8 mouse cellular contexts compared by ENCODE assay signal in the genomic region with DNA sequence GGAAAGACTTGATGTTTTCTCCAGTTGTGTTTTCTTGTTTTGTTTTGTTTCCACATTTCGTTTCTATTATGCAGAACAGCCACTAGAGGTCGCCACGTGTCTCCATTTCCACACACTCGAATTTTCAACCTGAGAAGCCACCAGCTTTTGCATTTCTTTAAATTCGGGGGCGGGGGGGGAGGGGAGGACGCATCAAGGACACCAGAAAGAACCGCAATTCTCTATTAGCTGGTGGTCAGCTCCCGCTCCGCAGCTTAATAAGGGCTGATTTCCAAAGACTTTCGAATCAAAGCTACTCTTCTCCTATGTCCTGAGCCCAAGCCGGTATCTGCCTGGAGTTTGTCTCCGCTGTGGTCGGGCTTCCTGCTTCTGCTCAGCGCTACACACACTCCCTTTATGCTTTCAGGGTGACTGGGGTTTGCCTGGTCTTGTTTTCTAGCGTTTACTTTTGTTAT. TPM values are rescaled to one million over a fixed set of nuclear protein-coding genes. Genes with fewer than 3 reads are reported as not detected.
DNase-seq lines count a peak whose midpoint lies in the region; ATAC-seq and TF ChIP-seq lines count a peak whose summit lies in the region.

No protein-coding gene starts in this region.

- no peaks in the 10 kb centered on the region for H3K4me1 ChIP-seq in kidney, adult 2 months (ENCODE audit: control insufficient read depth, insufficient read depth, low read length)
- H3K4me1 ChIP-seq in limb, embryonic 15.5 days: 0 out of 2 replicates have a peak, but pooled peaks cover 7% of the 10 kb centered on the region
- H3K4me1 ChIP-seq in midbrain, embryonic 15.5 days: peaks cover 7% of the 10 kb centered on the region
- no peaks in the 10 kb centered on the region for H3K4me1 ChIP-seq in spleen, adult 2 months (ENCODE audit: control insufficient read depth, insufficient read depth, insufficient read length)

- no peak for TF ChIP-seq POLR2A in kidney, adult 2 months (IDR thresholded peaks at IDR 0.05; ENCODE audit: low read depth, low read length)
- TF ChIP-seq POLR2A in spleen, adult 2 months (IDR thresholded peaks at IDR 0.05; ENCODE audit: low read depth, low read length): no peak

- intact Hi-C loops in gastrocnemius, postnatal 14 days (cut with DNase I; ENCODE audit: low total_unique reads): no loop called here

- 0 out of 2 replicates have a peak overlapping the region, but pooled peaks have one; percentile 26 for H3K9ac ChIP-seq in limb, embryonic 15.5 days
- peak overlapping the region; percentile 49 for H3K9ac ChIP-seq in midbrain, embryonic 15.5 days

- H3K27me3 ChIP-seq in kidney, adult 2 months (replicated peaks; ENCODE audit: control insufficient read depth, insufficient read depth, low read length): no peaks in the 10 kb centered on the region
- H3K27me3 ChIP-seq in limb, embryonic 15.5 days: no peaks in the 10 kb centered on the region
- peaks cover 8% of the 10 kb centered on the region; the same call in 1 of the 2 replicates for H3K27me3 ChIP-seq in midbrain, embryonic 15.5 days (replicated peaks)
- H3K27me3 ChIP-seq in spleen, adult 2 months (ENCODE audit: control insufficient read depth, insufficient read depth, low read length): no peaks in the 10 kb centered on the region

- H3K27ac ChIP-seq in kidney, adult 2 months (ENCODE audit: insufficient read depth, low read depth, low read length): no peak overlapping the region
- H3K27ac ChIP-seq in limb, embryonic 15.5 days: no peak overlapping the region
- no peak overlapping the region for H3K27ac ChIP-seq in midbrain, embryonic 15.5 days
- H3K27ac ChIP-seq in spleen, adult 2 months (ENCODE audit: insufficient read depth, low read length): no peak overlapping the region

- ATAC-seq in limb, embryonic 15.5 days (ENCODE audit: insufficient number of reproducible peaks, low FRiP score, low TSS enrichment, low read depth): no peak
- peak; percentile 93 for ATAC-seq in midbrain, embryonic 15.5 days (replicated peaks)

- peak; percentile 60 for TF ChIP-seq CTCF in kidney, adult 2 months (conservative IDR thresholded peaks at IDR 0.05; ENCODE audit: insufficient read depth, insufficient read length, low read depth, low read length)
- peak; percentile 35; the same call in 1 of the 2 replicates for TF ChIP-seq CTCF in spleen, adult 2 months (IDR thresholded peaks at IDR 0.05; ENCODE audit: extremely low read depth, insufficient read depth, insufficient read length, insufficient replicate concordance)

- peak overlapping the region; percentile 80 for H3K4me2 ChIP-seq in limb, embryonic 15.5 days
- H3K4me2 ChIP-seq in midbrain, embryonic 15.5 days: peak overlapping the region; percentile 78

- H3K4me3 ChIP-seq in kidney, adult 2 months (ENCODE audit: insufficient read depth, low read depth, low read length): peak overlapping the region; percentile 57
- H3K4me3 ChIP-seq in limb, embryonic 15.5 days: peak overlapping the region; percentile 50
- H3K4me3 ChIP-seq in midbrain, embryonic 15.5 days: peak overlapping the region; percentile 47
- peak overlapping the region; percentile 50; the same call in 1 of the 2 replicates for H3K4me3 ChIP-seq in spleen, adult 2 months (ENCODE audit: extremely low read depth, insufficient read depth, insufficient read length)

- H3K9me3 ChIP-seq in limb, embryonic 15.5 days: no peaks in the 10 kb centered on the region
- no peaks in the 10 kb centered on the region for H3K9me3 ChIP-seq in midbrain, embryonic 15.5 days

- peak; percentile 6 for DNase-seq in left cerebral cortex, adult 11 months (ENCODE audit: low spot score)
- no peak for DNase-seq in left cerebral cortex, adult 8-10 months (ENCODE audit: low spot score in 2 of 2)
- peak; percentile 37 to 53 for DNase-seq in cerebellum, postnatal 36 days
- DNase-seq in gastrocnemius, postnatal 14 days: peak; percentile 27
- DNase-seq in kidney, adult 2 months: peak; percentile 50
- peak; percentile 29 to 45 for DNase-seq in spleen, adult 2 months (ENCODE audit: low read depth in 1 of 2, low spot score in 2 of 2)

- H3K36me3 ChIP-seq in kidney, adult 2 months (ENCODE audit: control insufficient read depth, insufficient read depth, low read length): no peaks in the 10 kb centered on the region
- H3K36me3 ChIP-seq in limb, embryonic 15.5 days: no peaks in the 10 kb centered on the region
- no peaks in the 10 kb centered on the region for H3K36me3 ChIP-seq in midbrain, embryonic 15.5 days (replicated peaks)
- no peaks in the 10 kb centered on the region for H3K36me3 ChIP-seq in spleen, adult 2 months (ENCODE audit: control insufficient read depth, insufficient read depth, low read length)

- WGBS in kidney, adult 2 months: 0% methylated on average over 16 of the region's 16 CpGs
- under 1% methylated on average over 16 of the region's 16 CpGs for WGBS in limb, embryonic 15.5 days
- under 1% methylated on average over 16 of the region's 16 CpGs for WGBS in midbrain, embryonic 15.5 days
- under 1% methylated on average over 16 of the region's 16 CpGs for WGBS in spleen, adult 2 months

RNA-seq across cellular contexts. Expression of a gene that starts 0.6 kb away (rescaled TPM):
- not detected for total RNA-seq in left cerebral cortex, adult 8-10 months (2022)
- total RNA-seq in gastrocnemius, postnatal 14 days (2021): under 1 TPM; 0.29 to 0.60 TPM
- polyA plus RNA-seq in kidney, adult 2 months (2012; rRNA removed): 0.08 TPM in 1 of 2 replicates, not detected in the other
- 5.7 and 9.4 TPM in 2 replicates for polyA plus RNA-seq in limb, embryonic 15.5 days (2015; fragmentation: Nextera tagmentation; extraction: Ambion mirVana)
- 2.4 and 5.6 TPM in 2 replicates for polyA plus RNA-seq in midbrain, embryonic 15.5 days (2015; fragmentation: Nextera tagmentation; extraction: Ambion mirVana)
- 34.5 and 59.0 TPM in 2 replicates for polyA plus RNA-seq in spleen, adult 2 months (2012; rRNA removed)

Comparison
In these comparisons a context has a peak if more than half of its experiments do, and no peak if none do; other contexts are left out.
1. DNase-seq: peak in left cerebral cortex, adult 11 months (single experiment), cerebellum, postnatal 36 days (2 of 2), gastrocnemius, postnatal 14 days (single experiment), kidney, adult 2 months (single experiment) and spleen, adult 2 months (2 of 2); none in left cerebral cortex, adult 8-10 months (0 of 2).
2. Peak in every context shown above with its lines, with median percentiles within 50 percentile points of each other: H3K4me3 ChIP-seq.